Mouse (Mus musculus) G1E (cell line): ENCODE measurements around the gene Il1rapl2.

Experiments
- CTCF ChIP-seq: IDR thresholded peaks from 2 replicates; pipeline ENCODE4 v1.5.1; 2012; ENCODE audit warnings: low read depth, low read length, inconsistent platforms, mixed read lengths
- GATA1 ChIP-seq: IDR thresholded peaks from 2 replicates; pipeline ENCODE4 v1.6.1; 2012; ENCODE audit warnings: borderline replicate concordance, low read length, inconsistent platforms, mixed read lengths
- GATA2 ChIP-seq: IDR thresholded peaks from 2 replicates; pipeline ENCODE4 v1.6.1; 2012; ENCODE audit warnings: low read depth, low read length, inconsistent platforms, borderline replicate concordance
- POLR2AphosphoS5 ChIP-seq: IDR thresholded peaks from 2 replicates; pipeline ENCODE4 v1.6.1; 2012; ENCODE audit warnings: low read depth, low read length, inconsistent platforms; ENCODE audit not compliant: insufficient replicate concordance
- TAL1 ChIP-seq: conservative IDR thresholded peaks from 2 replicates; pipeline ENCODE4 v1.6.1; 2012; ENCODE audit warnings: low read depth, low read length, inconsistent platforms, mixed read lengths

- TF ChIP-seq CTCF (no peak), GATA1 (no peak), POLR2AphosphoS5 (no peak), TAL1 (no peak), GATA2 (no peak)
These were observed 664.2 kb downstream of the Il1rapl2 start for GRCm38 (mm10) chrX:138234626-138235025.
